Mouse (Mus musculus): Measurements from ENCODE around the gene Mylip. TPM values are rescaled to one million over a fixed set of nuclear protein-coding genes. Genes with fewer than 3 reads are reported as not detected.

Mylip gene
- total RNA-seq, 2 experiments from 2014 or later = 13.6 to 15.9 TPM

- intact Hi-C loops (cut with DNase I) = no loop called here
- no peak for DNase-seq
These were observed 32.7 kb downstream of the Mylip start for GRCm38 (mm10) chr13:45422251-45422650.

DNA sequence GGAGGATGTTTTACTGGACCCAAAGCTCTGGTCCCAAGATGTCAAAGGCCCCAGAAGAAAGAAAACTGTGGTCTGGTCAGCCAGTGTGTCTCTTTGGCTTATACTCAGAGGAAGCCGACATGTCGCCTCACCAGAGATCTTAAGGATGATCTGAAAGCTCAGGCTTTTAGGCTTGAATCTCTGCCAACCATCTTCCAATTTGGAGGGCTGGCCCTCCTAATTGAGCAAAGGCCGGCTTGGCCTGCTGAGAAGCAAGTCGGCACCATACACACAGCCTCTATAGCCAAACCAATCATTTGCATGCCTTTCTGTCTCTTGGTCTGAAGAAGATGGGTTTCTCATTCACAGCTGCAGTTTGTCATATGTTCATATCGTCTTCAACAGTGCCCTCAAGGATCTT is 33.2 kb downstream of the Mylip start:
- no peak for DNase-seq
- intact Hi-C loops (cut with DNase I) = no loop called here

GRCm38 (mm10) chr13:45423905-45424304 is 34.4 kb downstream of the Mylip start:
- intact Hi-C loops (cut with DNase I) = no loop called here
- no peak for DNase-seq

DNA sequence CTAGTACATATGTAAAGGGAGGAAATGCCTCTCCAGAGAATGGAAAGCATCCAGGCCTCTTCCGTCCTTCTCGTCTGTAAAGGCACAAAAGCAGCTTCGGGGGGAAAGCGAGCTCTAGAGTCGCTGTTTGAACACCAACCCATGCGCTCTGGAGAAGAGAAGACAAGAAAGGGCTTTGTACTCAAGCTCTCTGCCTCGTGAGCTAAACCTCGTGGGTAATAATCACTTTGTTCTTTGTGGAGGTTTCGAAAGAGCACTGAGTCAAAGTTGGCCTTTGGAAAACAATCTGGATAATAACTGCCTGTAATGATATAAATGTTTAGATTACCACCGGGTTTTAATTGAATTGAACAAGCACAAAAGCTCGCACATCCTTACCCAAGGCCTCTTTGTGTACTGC is 39.7 kb downstream of the Mylip start:
- intact Hi-C loops (cut with DNase I) = no loop called here
- DNase-seq = no peak

- no peak for DNase-seq
- intact Hi-C loops (cut with DNase I) = no loop called here
These were observed 47.6 kb downstream of the Mylip start for GRCm38 (mm10) chr13:45437134-45437533.

GRCm38 (mm10) chr13:45438853-45439252 is 49.3 kb downstream of the Mylip start:
- DNase-seq = no peak
- intact Hi-C loops (cut with DNase I) = no loop called here

- intact Hi-C loops (cut with DNase I) = loop anchor here (5.0 kb wide), 1 partner anchor 48 kb away; no protein-coding TSS in a partner anchor
- DNase-seq = no peak
These were observed 50.7 kb downstream of the Mylip start for GRCm38 (mm10) chr13:45440226-45440625.

DNA sequence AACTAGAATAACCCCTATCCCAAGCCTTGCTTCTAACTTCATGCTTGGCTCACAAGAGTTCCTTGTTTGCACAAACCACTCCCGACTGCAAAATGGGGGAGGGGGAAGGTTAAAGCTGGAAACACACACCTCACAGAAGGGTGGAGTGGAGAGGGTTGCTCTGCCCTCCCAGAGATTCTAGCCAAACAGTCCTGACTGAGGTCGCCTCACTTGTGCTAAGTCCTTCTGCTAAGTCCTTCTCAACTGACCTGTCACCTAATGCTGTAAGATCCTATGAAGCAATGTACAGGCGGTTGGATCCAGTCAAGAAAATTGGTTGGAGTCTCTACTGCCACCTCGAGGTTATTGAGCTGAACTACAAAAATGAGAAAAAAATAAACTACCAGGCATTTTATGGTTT is 52.9 kb downstream of the Mylip start:
- intact Hi-C loops (cut with DNase I) = loop anchor here (2.0 to 5.0 kb wide), 4 partner anchors 36 to 412 kb away; no protein-coding TSS in a partner anchor

GRCm38 (mm10) chr13:45442918-45443535 is 53.5 kb downstream of the Mylip start:
- DNase-seq = peak in 1 of 2 experiments; percentile 29

More for the DNA sequence above, 52.9 kb downstream of the Mylip start:
- peak; percentile 36 to 46 for DNase-seq

DNA sequence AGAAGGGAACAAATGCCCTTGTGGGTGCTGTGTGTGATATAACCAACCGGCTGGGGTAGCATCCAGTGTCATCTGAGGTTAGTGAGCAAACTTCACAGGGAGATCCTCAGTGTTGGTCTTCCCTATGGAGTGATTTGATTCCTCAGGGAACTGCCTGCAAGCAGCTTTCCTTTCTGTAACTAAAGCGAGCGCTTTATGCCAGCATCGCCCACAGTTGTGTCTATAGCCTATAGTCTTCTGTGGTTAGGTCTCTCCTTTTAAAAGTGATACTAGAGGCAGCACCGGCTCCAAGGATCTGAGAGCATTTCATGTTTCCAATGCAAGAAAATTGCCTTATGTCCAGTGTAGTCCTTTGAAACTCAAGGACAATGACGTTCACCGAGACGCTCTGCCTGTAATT is 54.7 kb downstream of the Mylip start:
- DNase-seq = no peak
- intact Hi-C loops (cut with DNase I) = loop anchor here (5.0 kb wide), 1 partner anchor 52 kb away; no protein-coding TSS in a partner anchor

More at GRCm38 (mm10) chr13:45442918-45443535, 53.5 kb downstream of the Mylip start:
- intact Hi-C loops (cut with DNase I) = loop anchor here (2.0 to 5.0 kb wide), 4 partner anchors 36 to 412 kb away; no protein-coding TSS in a partner anchor

GRCm38 (mm10) chr13:45444652-45445051 is 55.1 kb downstream of the Mylip start:
- DNase-seq = no peak
- intact Hi-C loops (cut with DNase I) = loop anchor here (5.0 kb wide), 1 partner anchor 52 kb away; no protein-coding TSS in a partner anchor

GRCm38 (mm10) chr13:45446636-45447035 is 57.1 kb downstream of the Mylip start:
- DNase-seq = no peak
- intact Hi-C loops (cut with DNase I) = no loop called here

DNA sequence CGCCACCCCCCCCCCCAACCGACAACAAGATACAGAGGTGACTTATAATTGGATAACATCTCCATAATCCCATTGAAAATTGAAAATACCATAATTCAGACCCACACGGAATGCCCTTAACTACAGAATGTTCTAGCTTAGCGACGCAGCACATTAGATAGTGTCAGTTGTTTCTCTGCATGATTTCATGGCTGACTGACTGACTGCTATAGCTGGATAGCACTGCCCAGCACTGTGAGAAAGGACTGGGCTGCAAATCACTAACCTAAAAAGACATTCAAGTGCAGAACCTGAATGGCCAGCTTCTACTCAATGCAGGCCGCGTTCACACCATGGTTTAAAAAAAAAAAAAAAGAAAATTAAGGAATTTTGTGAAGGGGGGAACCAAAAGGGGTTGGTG is 62.9 kb downstream of the Mylip start:
- intact Hi-C loops (cut with DNase I) = no loop called here
- no peak for DNase-seq

DNA sequence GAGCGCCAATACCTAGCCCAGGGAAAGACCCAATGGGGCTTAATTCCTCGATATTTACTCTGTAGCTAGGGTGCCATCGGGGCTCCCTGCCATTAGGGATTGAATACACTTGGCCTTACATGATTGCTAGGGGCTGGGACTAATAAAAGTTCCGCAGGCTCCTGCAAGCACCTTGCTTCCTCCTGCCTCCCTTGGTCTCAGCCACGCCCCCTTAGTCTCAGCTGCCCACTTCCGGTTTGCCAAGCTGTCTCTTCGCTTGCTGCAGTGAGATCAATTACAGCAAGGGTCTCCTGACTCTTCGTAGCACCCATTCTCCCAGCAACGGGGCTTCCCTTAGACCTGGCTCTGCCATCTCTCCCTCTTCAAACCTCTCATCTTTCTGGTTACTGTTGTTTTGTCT is 63.5 kb downstream of the Mylip start:
- no peak for DNase-seq
- intact Hi-C loops (cut with DNase I) = no loop called here

DNA sequence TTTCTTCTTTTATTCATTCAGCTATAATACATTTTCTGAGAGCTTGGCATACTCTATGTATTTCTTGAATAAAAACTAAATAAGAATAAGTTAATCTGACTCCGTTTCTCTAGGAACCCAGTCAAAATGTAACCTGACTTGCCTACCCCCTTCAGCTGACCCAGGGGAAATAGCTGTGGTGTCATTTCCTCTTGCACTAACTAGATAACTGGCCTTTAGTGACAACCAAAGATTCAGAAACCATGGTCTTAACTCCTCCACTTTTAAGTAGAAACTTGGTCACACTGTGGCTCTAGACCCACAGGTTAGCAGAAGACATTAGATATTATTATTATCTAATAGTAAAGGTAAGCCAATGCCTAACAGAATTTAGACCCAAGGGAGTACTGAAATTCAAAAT is 64.5 kb downstream of the Mylip start:
- no peak for DNase-seq
- intact Hi-C loops (cut with DNase I) = no loop called here

- intact Hi-C loops (cut with DNase I) = loop anchor here (5.0 kb wide), 1 partner anchor 182 kb away; no protein-coding TSS in a partner anchor
- peak; percentile 38 to 52 for DNase-seq
These were observed 65.1 kb downstream of the Mylip start for GRCm38 (mm10) chr13:45454641-45455040.

GRCm38 (mm10) chr13:45455108-45455861 is 65.7 kb downstream of the Mylip start:
- intact Hi-C loops (cut with DNase I) = loop anchor here (5.0 kb wide), 1 partner anchor 183 kb away; no protein-coding TSS in a partner anchor
- DNase-seq = peak; percentile 50 to 68

DNA sequence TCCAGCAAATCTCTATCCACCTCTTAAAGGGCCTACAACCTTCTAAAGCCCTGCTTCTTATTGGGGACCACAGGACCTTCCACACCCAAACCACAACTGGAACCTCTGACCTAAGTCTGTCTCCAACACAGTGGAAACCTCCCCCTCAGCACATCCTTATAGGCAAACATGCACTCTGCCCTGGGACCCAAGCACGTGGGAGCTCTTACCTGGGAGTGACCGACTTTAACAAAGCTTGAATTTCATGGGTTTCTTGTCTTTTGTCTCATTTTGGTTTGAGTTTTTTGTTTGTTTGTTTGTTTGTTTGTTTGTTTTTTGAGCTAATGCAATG is 66.3 kb downstream of the Mylip start:
- intact Hi-C loops (cut with DNase I) = loop anchor here (5.0 kb wide), 1 partner anchor 184 kb away; no protein-coding TSS in a partner anchor
- no peak for DNase-seq

DNA sequence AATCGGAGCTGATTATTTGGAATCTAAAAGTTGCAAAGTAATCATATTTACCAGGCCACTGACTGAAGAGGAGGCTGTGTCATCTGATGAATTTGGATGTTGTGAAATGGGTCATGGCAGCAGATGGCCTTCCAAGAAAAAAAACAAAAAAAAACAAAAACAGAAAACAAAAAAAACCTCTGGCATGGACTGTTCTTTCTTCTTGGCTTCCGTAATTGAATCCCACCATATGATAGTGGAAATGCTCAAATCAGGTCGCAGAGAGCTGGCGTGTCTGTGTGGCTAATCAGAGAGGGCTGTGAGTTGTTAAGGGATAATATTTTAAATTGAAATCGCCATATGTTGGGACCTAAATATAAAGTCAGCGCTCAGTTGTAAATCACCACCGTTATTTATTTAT is 67.9 kb downstream of the Mylip start:
- intact Hi-C loops (cut with DNase I) = loop anchor here (5.0 kb wide), 1 partner anchor 185 kb away; no protein-coding TSS in a partner anchor

GRCm38 (mm10) chr13:45460177-45460576 is 70.6 kb downstream of the Mylip start:
- DNase-seq = no peak
- intact Hi-C loops (cut with DNase I) = no loop called here

More for the DNA sequence above, 67.9 kb downstream of the Mylip start:
- no peak for DNase-seq

- intact Hi-C loops (cut with DNase I) = no loop called here
- DNase-seq = no peak
These were observed 71.9 kb downstream of the Mylip start for GRCm38 (mm10) chr13:45461370-45461958.

Data from heart, postnatal 10 days (tissue).